Mouse (Mus musculus) neural tube, embryonic 13.5 days (tissue): ENCODE data around the gene Gm20716. TPM values are rescaled to one million over a fixed set of nuclear protein-coding genes. Genes with fewer than 3 reads are reported as not detected.

Experiments used
- ATAC-seq: fragments of 200-750 bp; cut with Nextera tagmentation; 2 replicates; pipeline ENCODE4 v1.8.0; 2017; ENCODE audit warnings: low read depth, mild to moderate bottlenecking, moderate TSS enrichment, moderate library complexity
- H3K27ac ChIP-seq: fragments of 300-500 bp; sonication (generic); replicated peaks from 2 replicates; pipeline ENCODE4 v1.5.1; 2015; ENCODE audit warnings: moderate library complexity, mild to moderate bottlenecking, inconsistent platforms
- H3K27me3 ChIP-seq: fragments of 300-500 bp; sonication (generic); 2 replicates; pipeline ENCODE4 v1.6.1; 2015; ENCODE audit warnings: mild to moderate bottlenecking, inconsistent platforms
- H3K36me3 ChIP-seq: fragments of 300-500 bp; sonication (generic); 2 replicates; pipeline ENCODE4 v1.6.1; 2015; ENCODE audit warnings: mild to moderate bottlenecking, inconsistent platforms
- H3K4me1 ChIP-seq: fragments of 300-500 bp; sonication (generic); replicated peaks from 2 replicates; pipeline ENCODE4 v1.6.1; 2015; ENCODE audit warnings: inconsistent platforms
- H3K4me2 ChIP-seq: fragments of 300-500 bp; sonication (generic); 2 replicates; pipeline ENCODE4 v1.6.1; 2015; ENCODE audit warnings: inconsistent platforms, mild to moderate bottlenecking, moderate library complexity
- H3K4me3 ChIP-seq: fragments of 300-500 bp; sonication (generic); 2 replicates; pipeline ENCODE4 v1.5.1; 2015; ENCODE audit warnings: mild to moderate bottlenecking, inconsistent platforms
- H3K9ac ChIP-seq: fragments of 300-500 bp; sonication (generic); 2 replicates; pipeline ENCODE4 v1.6.1; 2015; ENCODE audit warnings: moderate library complexity, mild to moderate bottlenecking, inconsistent platforms
- H3K9me3 ChIP-seq: fragments of 300-500 bp; sonication (generic); 2 replicates; pipeline ENCODE4 v1.6.1; 2016; ENCODE audit warnings: inconsistent platforms
- WGBS: fragments of 180-500 bp; shearing (Covaris S2); methylation state at CpG from one replicate; pipeline ENCODE4 v1.1.7; 2015; 5-methylcytosine and 5-hydroxymethylcytosine counted together
- polyA plus RNA-seq: library from polyadenylated mRNA; unstranded; fragments of >200 nt; fragmentation: Nextera tagmentation; extraction: Ambion mirVana; gene quantifications from 2 replicates; pipeline ENCODE4 v1.2.1, GENCODE M21; 2015

The Gm20716 gene
- polyA plus RNA-seq, 1 experiment from 2014 or later: 21.7 TPM

GRCm38 (mm10) chr2:168248856-168249245 lies 18.7 kb upstream of the Gm20716 start:
- Histone ChIP-seq H3K27me3 (peaks cover 22% of the 10 kb centered on the region), H3K36me3 (no peaks in the 10 kb centered on the region), H3K4me1 (no peaks in the 10 kb centered on the region), H3K9ac (no peak overlapping the region), H3K4me3 (no peak overlapping the region), H3K27ac (no peak overlapping the region), H3K4me2 (no peak overlapping the region), H3K9me3 (no peaks in the 10 kb centered on the region)
- WGBS: 25% methylated on average over 2 of the region's 2 CpGs
- no peak for ATAC-seq

DNA sequence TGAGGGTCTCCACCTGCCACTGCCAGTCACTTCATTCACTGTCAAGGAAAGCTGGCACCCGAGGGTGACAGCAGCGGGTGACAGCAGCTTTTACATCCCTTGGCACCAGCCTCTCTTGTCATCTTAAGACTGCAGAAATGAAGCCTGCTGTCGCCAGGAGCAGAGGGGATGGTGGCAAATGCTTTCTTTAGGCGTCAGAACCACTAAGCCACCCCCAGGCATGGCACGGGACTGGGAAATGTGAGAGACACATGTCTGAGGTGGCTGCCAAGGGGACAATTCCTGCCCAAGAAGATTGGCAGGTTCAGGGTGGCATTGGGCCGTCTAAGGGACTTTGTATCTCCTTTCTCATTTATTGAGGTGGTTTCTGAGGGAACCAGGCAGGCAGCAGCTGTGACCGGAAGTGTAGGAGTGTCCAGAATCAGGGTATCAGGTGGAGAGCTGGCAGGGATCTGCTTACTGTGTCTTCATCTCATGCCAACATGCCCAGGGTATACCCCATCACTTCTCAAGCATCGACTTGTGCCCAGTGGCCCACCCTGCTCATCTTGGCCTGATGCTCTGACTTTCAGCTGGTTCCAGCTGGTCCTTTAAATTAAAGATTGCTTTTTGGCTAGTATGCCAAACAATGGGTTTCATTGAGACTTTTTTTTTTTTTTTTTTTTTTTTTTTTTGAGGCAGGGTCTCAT lies 18.1 kb upstream of the Gm20716 start:
- Histone ChIP-seq H3K27me3 (peaks cover 22% of the 10 kb centered on the region), H3K27ac (no peak overlapping the region), H3K4me2 (no peak overlapping the region), H3K36me3 (no peaks in the 10 kb centered on the region), H3K9me3 (no peaks in the 10 kb centered on the region), H3K4me3 (no peak overlapping the region), H3K9ac (no peak overlapping the region), H3K4me1 (no peaks in the 10 kb centered on the region)
- no peak for ATAC-seq
- 76% methylated on average over 8 of the region's 8 CpGs for WGBS

GRCm38 (mm10) chr2:168245571-168245970 lies 15.4 kb upstream of the Gm20716 start:
- WGBS: 39% methylated on average over 8 of the region's 8 CpGs
- H3K4me2 ChIP-seq: no peak overlapping the region
- H3K27ac ChIP-seq: no peak overlapping the region
- H3K4me3 ChIP-seq: no peak overlapping the region
- no peaks in the 10 kb centered on the region for H3K9me3 ChIP-seq
- peaks cover 6% of the 10 kb centered on the region; the same call in 1 of the 2 replicates for H3K27me3 ChIP-seq
- no peaks in the 10 kb centered on the region for H3K4me1 ChIP-seq
- H3K36me3 ChIP-seq: no peaks in the 10 kb centered on the region
- no peak overlapping the region for H3K9ac ChIP-seq
- no peak for ATAC-seq

DNA sequence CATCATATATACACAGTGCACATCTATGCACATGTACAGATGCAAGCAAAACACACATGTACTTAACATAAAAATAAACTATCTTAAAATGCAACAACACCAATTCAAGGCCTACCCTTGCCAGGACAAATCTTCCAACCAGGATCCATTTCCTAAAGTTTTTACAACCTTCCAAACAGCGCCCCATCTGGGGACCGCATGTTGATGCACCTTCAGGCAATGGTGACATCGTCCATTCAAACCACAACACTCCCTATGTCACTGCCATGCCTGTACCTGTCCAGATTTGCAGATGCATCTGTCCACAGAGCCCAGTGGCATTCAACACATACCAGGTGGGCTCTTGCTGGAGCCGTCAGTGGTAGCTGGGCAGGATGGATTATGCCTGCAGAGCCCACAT lies 13.1 kb upstream of the Gm20716 start:
- Histone ChIP-seq H3K4me3 (no peak overlapping the region), H3K36me3 (no peaks in the 10 kb centered on the region), H3K4me2 (no peak overlapping the region), H3K9ac (no peak overlapping the region), H3K4me1 (no peaks in the 10 kb centered on the region), H3K9me3 (no peaks in the 10 kb centered on the region), H3K27me3 (peaks cover 6% of the 10 kb centered on the region; the same call in 1 of the 2 replicates), H3K27ac (no peak overlapping the region)
- no peak for ATAC-seq
- WGBS: 78% methylated on average over 4 of the region's 4 CpGs

DNA sequence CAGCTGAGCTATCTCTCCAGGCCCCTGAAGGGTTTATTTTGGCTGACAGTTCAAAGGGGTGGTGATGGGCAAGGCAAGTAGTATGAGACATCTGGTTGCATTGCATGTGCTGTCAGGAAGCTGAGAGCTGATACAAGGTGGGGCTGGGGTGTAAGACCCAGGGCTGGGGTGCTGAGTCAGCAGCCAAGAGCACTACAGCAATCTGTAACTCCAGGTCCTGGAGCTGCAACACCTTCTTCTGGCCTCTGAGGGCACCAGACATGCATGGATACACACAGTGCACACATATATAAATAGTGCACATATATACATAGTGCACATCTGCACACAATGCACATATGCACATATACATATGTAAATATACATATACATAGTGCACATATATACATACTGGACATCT lies 12.7 kb upstream of the Gm20716 start:
- Histone ChIP-seq H3K9ac (no peak overlapping the region), H3K4me3 (no peak overlapping the region), H3K9me3 (no peaks in the 10 kb centered on the region), H3K36me3 (no peaks in the 10 kb centered on the region), H3K4me1 (no peaks in the 10 kb centered on the region), H3K4me2 (no peak overlapping the region), H3K27ac (no peak overlapping the region), H3K27me3 (peaks cover 3% of the 10 kb centered on the region; the same call in 1 of the 2 replicates)
- ATAC-seq: no peak

DNA sequence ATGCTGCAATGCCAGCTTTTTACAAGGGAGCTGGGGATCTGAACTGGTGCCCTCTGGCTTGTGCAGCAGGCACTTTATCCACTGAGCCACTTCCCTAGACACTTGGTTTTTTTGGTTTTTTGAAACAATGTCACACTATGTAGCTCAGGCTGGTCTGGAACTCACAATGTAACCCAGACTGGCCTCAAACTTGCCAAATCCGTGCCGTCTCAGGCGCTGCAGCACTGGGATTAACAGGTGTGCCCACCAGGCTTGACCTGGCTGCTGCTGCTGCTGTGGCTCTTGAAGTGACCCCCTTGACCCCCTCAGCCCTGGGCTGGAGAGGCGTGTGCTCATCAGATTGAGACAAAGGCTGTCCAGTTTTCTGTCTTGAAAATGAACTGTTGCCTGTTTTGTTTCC lies 8.2 kb upstream of the Gm20716 start:
- H3K9ac ChIP-seq: no peak overlapping the region
- ATAC-seq: no peak
- H3K27me3 ChIP-seq: no peaks in the 10 kb centered on the region
- 90% methylated on average over 4 of the region's 4 CpGs for WGBS
- no peak overlapping the region for H3K4me3 ChIP-seq
- peaks cover 12% of the 10 kb centered on the region for H3K36me3 ChIP-seq
- peaks cover 5% of the 10 kb centered on the region for H3K4me1 ChIP-seq
- H3K9me3 ChIP-seq: 0 out of 2 replicates have a peak, but pooled peaks cover 4% of the 10 kb centered on the region
- no peak overlapping the region for H3K4me2 ChIP-seq
- H3K27ac ChIP-seq: no peak overlapping the region

- H3K36me3 ChIP-seq: peaks cover 21% of the 10 kb centered on the region
- 0 out of 2 replicates have a peak, but pooled peaks cover 4% of the 10 kb centered on the region for H3K9me3 ChIP-seq
- no peak overlapping the region for H3K9ac ChIP-seq
- ATAC-seq: no peak
- 91% methylated on average over 5 of the region's 5 CpGs for WGBS
- no peak overlapping the region for H3K27ac ChIP-seq
- no peak overlapping the region for H3K4me3 ChIP-seq
- peaks cover 40% of the 10 kb centered on the region for H3K4me1 ChIP-seq
- no peaks in the 10 kb centered on the region for H3K27me3 ChIP-seq
- no peak overlapping the region for H3K4me2 ChIP-seq
Measured at GRCm38 (mm10) chr2:168233286-168233685, 3.1 kb upstream of the Gm20716 start.

DNA sequence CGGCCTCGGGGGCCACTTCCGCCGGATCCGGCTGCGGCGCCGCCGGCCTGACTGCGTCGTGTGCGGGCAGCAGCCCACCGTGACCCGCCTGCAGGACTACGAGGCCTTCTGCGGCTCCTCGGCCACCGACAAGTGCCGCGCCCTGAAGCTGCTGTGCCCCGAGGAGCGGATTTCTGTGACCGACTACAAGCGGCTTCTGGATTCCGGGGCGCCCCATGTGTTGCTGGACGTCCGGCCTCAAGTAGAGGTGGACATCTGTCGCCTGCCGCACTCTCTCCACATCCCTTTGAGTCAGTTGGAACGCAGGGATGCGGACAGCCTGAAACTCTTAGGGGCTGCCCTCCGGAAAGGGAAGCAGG lies 1.3 kb upstream of the Gm20716 start:
- H3K27me3 ChIP-seq: no peaks in the 10 kb centered on the region
- H3K4me2 ChIP-seq: peak overlapping the region; percentile 100
- H3K36me3 ChIP-seq: peaks cover 26% of the 10 kb centered on the region
- no peak for ATAC-seq
- peak overlapping the region; percentile 98 for H3K4me3 ChIP-seq
- no peaks in the 10 kb centered on the region for H3K9me3 ChIP-seq
- whole genome bisulfite sequencing: 63% methylated on average over 33 of the region's 33 CpGs
- peak overlapping the region; percentile 95 for H3K9ac ChIP-seq
- H3K27ac ChIP-seq: peak overlapping the region; percentile 92; the same call in 1 of the 2 replicates
- H3K4me1 ChIP-seq: peaks cover 48% of the 10 kb centered on the region

DNA sequence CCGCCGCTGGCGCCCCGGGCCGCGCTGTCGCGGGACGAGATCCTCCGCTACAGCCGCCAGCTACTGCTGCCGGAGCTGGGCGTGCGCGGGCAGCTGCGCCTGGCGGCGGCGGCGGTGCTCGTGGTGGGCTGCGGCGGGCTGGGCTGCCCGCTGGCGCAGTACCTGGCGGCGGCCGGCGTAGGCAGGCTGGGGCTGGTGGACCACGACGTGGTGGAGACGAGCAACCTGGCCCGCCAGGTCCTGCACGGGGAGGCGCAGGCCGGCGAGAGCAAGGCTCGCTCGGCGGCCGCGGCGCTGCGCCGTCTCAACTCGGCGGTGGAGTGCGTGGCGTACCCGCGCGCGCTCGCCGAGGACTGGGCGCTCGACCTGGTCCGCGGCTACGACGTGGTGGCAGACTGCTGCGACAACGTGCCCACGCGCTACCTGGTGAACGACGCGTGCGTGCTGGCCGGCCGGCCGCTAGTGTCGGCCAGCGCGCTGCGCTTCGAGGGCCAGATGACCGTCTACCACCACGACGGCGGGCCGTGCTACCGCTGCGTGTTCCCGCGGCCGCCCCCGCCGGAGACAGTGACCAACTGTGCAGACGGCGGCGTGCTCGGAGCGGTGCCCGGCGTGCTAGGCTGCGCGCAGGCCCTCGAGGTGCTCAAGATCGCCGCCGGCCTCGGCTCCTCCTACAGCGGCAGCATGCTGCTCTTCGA lies 758 bp upstream of the Gm20716 start:
- Histone ChIP-seq H3K9me3 (no peaks in the 10 kb centered on the region), H3K27me3 (no peaks in the 10 kb centered on the region), H3K36me3 (peaks cover 31% of the 10 kb centered on the region), H3K4me3 (peak overlapping the region; percentile 98), H3K4me1 (peaks cover 48% of the 10 kb centered on the region), H3K9ac (peak overlapping the region; percentile 95), H3K4me2 (peak overlapping the region; percentile 100), H3K27ac (peak overlapping the region; percentile 92)
- 2% methylated on average over 104 of the region's 105 CpGs for WGBS
- peak; percentile 58 for ATAC-seq

DNA sequence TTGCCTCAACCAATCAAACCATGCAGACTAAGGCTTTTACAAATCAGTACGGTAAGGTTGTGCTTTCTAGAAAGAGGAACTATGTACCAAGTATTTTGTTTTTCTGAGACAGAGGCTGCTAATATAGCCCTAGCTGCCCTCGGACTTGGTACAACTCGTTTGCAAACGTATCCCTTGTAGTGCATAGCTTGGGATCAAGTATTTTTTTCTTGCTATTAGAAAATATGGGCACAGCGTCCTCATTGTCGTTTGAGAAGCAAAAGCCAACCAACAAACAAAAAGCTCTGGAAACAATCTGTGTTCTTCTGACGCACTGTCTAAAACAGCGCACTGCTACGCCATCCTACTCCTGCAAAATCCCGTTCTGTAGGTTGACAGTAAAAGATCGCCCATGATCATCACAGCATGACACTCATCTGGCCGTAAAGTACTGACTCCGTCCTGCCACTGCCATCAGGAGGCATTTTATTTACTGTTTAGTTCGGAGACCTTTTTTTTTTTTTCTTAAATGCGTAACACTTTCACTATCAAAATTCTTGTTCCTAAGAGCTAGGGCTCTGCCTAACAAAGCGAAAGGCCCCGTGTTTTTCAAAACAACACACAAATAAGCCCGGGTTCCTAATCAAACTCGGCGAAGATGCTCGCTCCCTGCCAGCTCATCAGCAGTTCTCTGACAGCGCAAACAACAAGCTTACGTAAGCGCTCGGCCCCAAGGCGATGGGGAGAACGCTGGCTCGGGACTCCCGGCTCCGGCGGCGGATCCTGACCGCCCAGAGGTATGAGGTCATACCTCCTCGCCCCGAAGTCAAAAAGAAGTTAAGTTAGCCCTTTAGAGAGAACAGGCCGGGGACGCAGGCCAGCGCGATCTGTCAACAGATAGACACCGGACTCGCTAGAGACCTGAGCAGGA lies 793 bp downstream of the Gm20716 start:
- Histone ChIP-seq H3K27me3 (no peaks in the 10 kb centered on the region), H3K36me3 (peaks cover 45% of the 10 kb centered on the region), H3K9me3 (no peaks in the 10 kb centered on the region), H3K27ac (peak overlapping the region; percentile 92), H3K4me1 (peaks cover 48% of the 10 kb centered on the region), H3K4me2 (peak overlapping the region; percentile 100), H3K9ac (peak overlapping the region; percentile 95), H3K4me3 (peak overlapping the region; percentile 98)
- WGBS: 19% methylated on average over 41 of the region's 41 CpGs
- ATAC-seq: no peak

DNA sequence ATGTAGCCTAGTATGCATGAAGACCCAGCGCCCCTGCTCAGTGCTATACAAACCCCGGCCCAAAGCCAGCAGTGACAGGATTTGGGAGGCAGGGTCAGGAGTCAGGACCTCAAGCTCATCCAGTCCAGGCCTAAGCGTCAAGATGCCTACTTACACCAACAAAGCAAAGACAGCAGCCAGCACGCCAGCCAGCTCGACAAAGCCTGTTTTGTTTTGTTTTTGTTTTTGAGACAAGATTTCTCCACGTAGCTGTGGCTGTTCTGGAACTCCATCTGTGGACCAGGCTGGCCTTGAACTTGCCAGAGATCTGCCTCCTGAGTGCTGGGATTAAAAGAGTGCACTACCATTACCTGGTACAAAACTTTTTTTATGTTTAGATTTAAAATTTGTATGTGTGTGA lies 6.8 kb downstream of the Gm20716 start:
- no peaks in the 10 kb centered on the region for H3K9me3 ChIP-seq
- H3K27ac ChIP-seq: no peak overlapping the region
- H3K9ac ChIP-seq: no peak overlapping the region
- WGBS: 90% methylated on average over 6 of the region's 6 CpGs
- ATAC-seq: no peak
- H3K27me3 ChIP-seq: no peaks in the 10 kb centered on the region
- peaks cover 78% of the 10 kb centered on the region for H3K36me3 ChIP-seq
- no peak overlapping the region for H3K4me3 ChIP-seq
- peaks cover 8% of the 10 kb centered on the region for H3K4me1 ChIP-seq
- H3K4me2 ChIP-seq: no peak overlapping the region
